Mouse (Mus musculus) ES-Bruce4 (cell line): ENCODE data around the gene Necab2. TPM values are rescaled to one million over a fixed set of nuclear protein-coding genes. Genes with fewer than 3 reads are reported as not detected.
A peak's percentile ranks its signal among the peaks of the same experiment; 100 is the strongest.

Experiments used
- H3K27ac ChIP-seq: 2 replicates; pipeline ENCODE4 v1.5.1; 2012; ENCODE audit warnings: low read length, inconsistent platforms; ENCODE audit not compliant: insufficient read depth
- H3K27me3 ChIP-seq: 2 replicates; pipeline ENCODE4 v1.6.1; 2012; ENCODE audit warnings: mild to moderate bottlenecking, low read length, inconsistent platforms; ENCODE audit not compliant: control insufficient read depth, poor library complexity, insufficient read depth, severe bottlenecking
- H3K36me3 ChIP-seq: 2 replicates; pipeline ENCODE4 v1.6.1; 2012; ENCODE audit warnings: inconsistent platforms, mild to moderate bottlenecking, low read length, moderate library complexity; ENCODE audit not compliant: control insufficient read depth, poor library complexity, insufficient read depth, severe bottlenecking
- H3K4me1 ChIP-seq: one replicate; pipeline ENCODE4 v1.8.1; 2011; ENCODE audit warnings: low read length; ENCODE audit not compliant: control insufficient read depth, insufficient read depth
- H3K4me3 ChIP-seq: 2 replicates; pipeline ENCODE4 v1.5.1; 2011; ENCODE audit warnings: low read depth, mild to moderate bottlenecking, low read length
- H3K9ac ChIP-seq: 2 replicates; pipeline ENCODE4 v1.6.1; 2012; ENCODE audit warnings: low read depth, mild to moderate bottlenecking, inconsistent platforms; ENCODE audit not compliant: poor library complexity, severe bottlenecking
- H3K9me3 ChIP-seq: replicated peaks from 2 replicates; pipeline ENCODE4 v1.6.1; 2012; ENCODE audit warnings: mild to moderate bottlenecking, low read length, inconsistent platforms; ENCODE audit not compliant: control insufficient read depth, poor library complexity, insufficient read depth, severe bottlenecking
- CTCF ChIP-seq: IDR thresholded peaks from one replicate; pipeline ENCODE4 v1.8.1; 2011; ENCODE audit warnings: low read depth, low read length
- EP300 ChIP-seq: IDR thresholded peaks from 2 replicates; pipeline ENCODE4 v1.6.1; 2011; ENCODE audit warnings: low read depth, low read length; ENCODE audit not compliant: insufficient read depth
- POLR2A ChIP-seq: IDR thresholded peaks from one replicate; pipeline ENCODE4 v1.8.1; 2011; ENCODE audit warnings: low read length; ENCODE audit not compliant: insufficient read depth
- polyA plus RNA-seq: library from polyadenylated mRNA; stranded (reverse); fragments of >200 nt; gene quantifications from 2 replicates; pipeline ENCODE4 v1.2.4, GENCODE M21; 2011; ENCODE audit warnings: low read depth; ENCODE audit not compliant: missing spikeins, insufficient read depth, insufficient read length

Necab2 gene
- polyA plus RNA-seq, 1 experiment: 3.8 TPM

DNA sequence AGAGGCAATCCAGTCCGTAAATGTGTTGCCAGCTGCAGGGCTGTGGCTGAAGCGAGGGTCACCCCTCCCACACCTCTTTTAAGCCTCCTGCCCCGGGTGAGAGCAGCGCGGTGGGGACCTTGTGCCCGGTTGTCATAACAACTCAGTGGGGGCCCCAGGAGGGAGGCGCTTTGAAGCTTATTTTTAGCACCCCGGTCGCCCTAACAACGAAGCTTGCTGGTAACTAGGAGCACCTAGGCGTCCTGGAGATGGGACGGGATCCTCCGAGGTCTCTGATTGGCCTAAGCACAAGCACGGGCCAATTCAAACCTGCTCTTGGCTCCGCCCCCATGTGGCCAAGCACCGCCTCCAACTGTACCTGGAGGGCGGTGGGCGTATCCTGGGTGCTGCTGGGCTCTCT, 19.6 kb downstream of the Necab2 start:
- Histone ChIP-seq H3K27me3 (no peaks in the 10 kb centered on the region), H3K36me3 (no peaks in the 10 kb centered on the region), H3K27ac (no peak overlapping the region), H3K4me3 (0 out of 2 replicates have a peak overlapping the region, but pooled peaks have one; percentile 3), H3K4me1 (no peaks in the 10 kb centered on the region), H3K9ac (no peak overlapping the region), H3K9me3 (no peaks in the 10 kb centered on the region)
- TF ChIP-seq POLR2A: no peak
- TF ChIP-seq CTCF: no peak
- TF ChIP-seq EP300: no peak

DNA sequence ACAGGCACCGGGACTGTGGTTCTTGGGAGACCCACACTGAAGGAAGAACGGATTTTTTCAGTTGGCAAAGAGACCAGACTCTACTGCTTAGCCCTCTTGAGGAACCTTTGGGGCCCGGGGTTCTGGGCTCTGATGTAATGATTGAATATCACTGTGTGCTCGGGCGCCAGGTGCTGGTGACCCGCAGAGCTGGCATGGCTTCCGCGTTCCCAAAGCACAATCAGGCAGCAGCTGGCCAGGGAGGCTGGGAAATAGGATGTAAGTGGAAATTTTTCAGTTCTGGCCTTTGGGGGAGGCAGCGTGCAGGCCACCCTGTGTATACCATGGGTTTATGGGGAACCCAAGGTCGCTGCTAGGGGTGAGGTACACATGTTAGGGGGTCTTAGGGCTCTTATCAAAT, 20.3 kb downstream of the Necab2 start:
- H3K27me3 ChIP-seq: no peaks in the 10 kb centered on the region
- H3K9me3 ChIP-seq: no peaks in the 10 kb centered on the region
- H3K4me3 ChIP-seq: no peak overlapping the region
- no peaks in the 10 kb centered on the region for H3K36me3 ChIP-seq
- no peak overlapping the region for H3K27ac ChIP-seq
- no peak for TF ChIP-seq CTCF
- no peak for TF ChIP-seq POLR2A
- no peak for TF ChIP-seq EP300
- H3K9ac ChIP-seq: no peak overlapping the region
- H3K4me1 ChIP-seq: no peaks in the 10 kb centered on the region

- Histone ChIP-seq H3K9me3 (no peaks in the 10 kb centered on the region), H3K9ac (no peak overlapping the region), H3K4me3 (no peak overlapping the region), H3K4me1 (no peaks in the 10 kb centered on the region), H3K36me3 (no peaks in the 10 kb centered on the region), H3K27ac (no peak overlapping the region), H3K27me3 (no peaks in the 10 kb centered on the region)
- no peak for TF ChIP-seq EP300
- TF ChIP-seq CTCF: no peak
- TF ChIP-seq POLR2A: no peak
These were observed 21.6 kb downstream of the Necab2 start for GRCm38 (mm10) chr8:119468091-119468490.

DNA sequence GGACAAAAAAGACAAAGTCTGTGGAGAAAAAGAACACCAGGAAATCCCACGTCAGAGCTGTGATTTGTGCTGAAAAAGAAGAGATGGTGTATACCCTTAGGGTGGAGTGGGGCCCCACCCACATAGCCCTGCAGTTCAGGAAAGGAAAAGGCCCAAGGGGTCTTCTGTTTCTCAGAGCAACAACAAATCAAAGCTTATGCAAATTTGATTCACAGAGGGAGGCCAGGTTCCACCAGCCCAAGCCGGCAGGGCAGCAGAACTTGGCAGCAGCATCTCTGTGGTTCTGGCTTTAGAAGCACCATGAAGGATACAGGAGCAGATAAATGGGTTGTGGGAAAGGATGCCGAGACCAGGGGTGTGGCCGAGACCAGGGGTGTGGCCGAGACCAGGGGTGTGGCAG, 32.2 kb downstream of the Necab2 start:
- no peaks in the 10 kb centered on the region for H3K36me3 ChIP-seq
- H3K9ac ChIP-seq: no peak overlapping the region

GRCm38 (mm10) chr8:119484145-119484896, 37.8 kb downstream of the Necab2 start:
- H3K27ac ChIP-seq: no peak overlapping the region
- H3K4me1 ChIP-seq: no peaks in the 10 kb centered on the region
- H3K36me3 ChIP-seq: no peaks in the 10 kb centered on the region
- no peak overlapping the region for H3K4me3 ChIP-seq
- TF ChIP-seq EP300: no peak
- TF ChIP-seq CTCF: no peak
- no peak for TF ChIP-seq POLR2A
- H3K27me3 ChIP-seq: no peaks in the 10 kb centered on the region
- H3K9me3 ChIP-seq: no peaks in the 10 kb centered on the region
- no peak overlapping the region for H3K9ac ChIP-seq

More for the DNA sequence above, 32.2 kb downstream of the Necab2 start:
- Histone ChIP-seq H3K27ac (no peak overlapping the region), H3K27me3 (no peaks in the 10 kb centered on the region), H3K9me3 (no peaks in the 10 kb centered on the region), H3K4me1 (peaks cover 4% of the 10 kb centered on the region), H3K4me3 (no peak overlapping the region)
- TF ChIP-seq EP300: peak; percentile 53; the same call in 1 of the 2 replicates
- TF ChIP-seq POLR2A: no peak

DNA sequence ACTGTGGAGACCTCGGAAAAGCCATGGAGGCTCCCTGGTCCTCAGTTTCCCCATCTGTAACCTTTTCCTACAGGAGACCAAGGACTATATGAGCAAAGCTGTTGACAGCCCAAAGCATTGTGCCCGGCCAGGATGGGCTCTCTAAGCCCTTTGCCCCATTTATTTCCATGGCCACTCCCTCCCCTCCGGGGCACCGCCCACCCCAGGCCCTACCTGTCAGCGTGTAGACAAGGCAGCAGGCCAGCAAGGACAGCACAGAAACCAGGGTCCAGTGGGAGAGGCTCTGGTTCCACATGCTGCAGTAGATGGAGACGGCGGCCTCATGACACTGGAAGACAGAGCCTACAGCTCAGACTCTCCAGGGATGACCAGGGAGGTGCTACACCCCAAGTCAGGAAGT, 40.6 kb downstream of the Necab2 start:
- Histone ChIP-seq H3K4me1 (no peaks in the 10 kb centered on the region), H3K9me3 (no peaks in the 10 kb centered on the region), H3K27ac (no peak overlapping the region), H3K4me3 (no peak overlapping the region), H3K36me3 (no peaks in the 10 kb centered on the region), H3K9ac (no peak overlapping the region), H3K27me3 (no peaks in the 10 kb centered on the region)
- TF ChIP-seq EP300 (no peak), CTCF (no peak), POLR2A (no peak)
